Mouse (Mus musculus) erythroblast, embryonic 14.5 days (primary cell): ENCODE measurements around the gene Hras.

ENCODE experiments used
- GATA1 ChIP-seq: IDR thresholded peaks from 2 replicates; pipeline ENCODE4 v1.6.1; 2012; ENCODE audit warnings: low read length, inconsistent platforms, mixed read lengths
- TAL1 ChIP-seq: IDR thresholded peaks from 3 replicates; pipeline ENCODE4 v1.6.1; 2012; ENCODE audit warnings: low read length, inconsistent platforms, mixed read lengths

DNA sequence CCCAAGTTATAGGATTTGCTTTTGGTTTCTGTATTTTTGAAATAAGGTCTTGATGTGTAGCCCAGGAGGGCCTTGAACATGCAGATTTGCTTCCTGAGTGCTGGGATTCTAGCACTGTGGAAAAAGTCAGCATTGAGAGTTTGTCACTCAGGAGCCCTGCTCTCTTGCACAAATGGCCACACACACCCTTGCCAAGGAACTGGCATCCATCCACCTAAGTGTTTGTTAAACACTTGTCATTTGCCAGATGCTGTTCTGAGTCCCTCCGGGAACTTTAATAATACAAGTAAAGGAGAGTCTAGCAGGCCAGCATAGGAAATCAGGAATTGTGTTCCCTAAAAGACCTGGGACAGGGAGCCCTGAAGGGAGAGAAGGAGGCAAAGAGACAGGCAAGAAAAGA lies 24.5 kb downstream of the Hras start:
- TF ChIP-seq GATA1 (no peak), TAL1 (no peak)
